Mouse (Mus musculus) urinary bladder, postnatal 25 days (tissue): ENCODE results near the gene Hivep3.

Experiments used
- DNase-seq: peaks from one replicate; pipeline ENCODE4 v3.0.0; 2022; ENCODE audit warnings: low spot score

Hivep3 gene

GRCm38 (mm10) chr4:120018426-120018825, 284.8 kb downstream of the Hivep3 start:
- DNase-seq: no peak

- DNase-seq: no peak
These were observed 288.8 kb downstream of the Hivep3 start for GRCm38 (mm10) chr4:120022392-120022791.

GRCm38 (mm10) chr4:120023221-120023840, 289.7 kb downstream of the Hivep3 start:
- no peak for DNase-seq

GRCm38 (mm10) chr4:120024071-120024470, 290.5 kb downstream of the Hivep3 start:
- no peak for DNase-seq

- DNase-seq: no peak
These were observed 294.1 kb downstream of the Hivep3 start for GRCm38 (mm10) chr4:120027671-120028070.

- DNase-seq: no peak
These were observed 296.4 kb downstream of the Hivep3 start for GRCm38 (mm10) chr4:120029937-120030336.

- peak; percentile 45 for DNase-seq
These were observed 298.9 kb downstream of the Hivep3 start for GRCm38 (mm10) chr4:120032320-120032983.

- DNase-seq: peak; percentile 22
These were observed 299.4 kb downstream of the Hivep3 start for GRCm38 (mm10) chr4:120032984-120033355.

GRCm38 (mm10) chr4:120036294-120036693, 302.7 kb downstream of the Hivep3 start:
- no peak for DNase-seq

GRCm38 (mm10) chr4:120037007-120037406, 303.4 kb downstream of the Hivep3 start:
- no peak for DNase-seq

- no peak for DNase-seq
These were observed 307.9 kb downstream of the Hivep3 start for GRCm38 (mm10) chr4:120041520-120041919.

- no peak for DNase-seq
These were observed 308.9 kb downstream of the Hivep3 start for GRCm38 (mm10) chr4:120042480-120042879.

GRCm38 (mm10) chr4:120044612-120045011, 311.0 kb downstream of the Hivep3 start:
- no peak for DNase-seq

- DNase-seq: no peak
These were observed 311.6 kb downstream of the Hivep3 start for GRCm38 (mm10) chr4:120045131-120045537.

GRCm38 (mm10) chr4:120045871-120046270, 312.3 kb downstream of the Hivep3 start:
- DNase-seq: no peak

- DNase-seq: no peak
These were observed 313.5 kb downstream of the Hivep3 start for GRCm38 (mm10) chr4:120047060-120047459.

- DNase-seq: no peak
These were observed 314.7 kb downstream of the Hivep3 start for GRCm38 (mm10) chr4:120048274-120048673.

- no peak for DNase-seq
These were observed 316.3 kb downstream of the Hivep3 start for GRCm38 (mm10) chr4:120049857-120050256.

GRCm38 (mm10) chr4:120052481-120052880, 318.9 kb downstream of the Hivep3 start:
- DNase-seq: no peak

GRCm38 (mm10) chr4:120053026-120054005, 319.7 kb downstream of the Hivep3 start:
- no peak for DNase-seq

GRCm38 (mm10) chr4:120054145-120054544, 320.6 kb downstream of the Hivep3 start:
- DNase-seq: no peak

GRCm38 (mm10) chr4:120056451-120056850, 322.9 kb downstream of the Hivep3 start:
- DNase-seq: no peak

- no peak for DNase-seq
These were observed 323.9 kb downstream of the Hivep3 start for GRCm38 (mm10) chr4:120057529-120057928.
